Mouse (Mus musculus) midbrain, embryonic 13.5 days (tissue): ENCODE results near the gene Psme3. TPM values are rescaled to one million over a fixed set of nuclear protein-coding genes. Genes with fewer than 3 reads are reported as not detected.

Experiments
- ATAC-seq: fragments of 200-750 bp; cut with Nextera tagmentation; 2 replicates; pipeline ENCODE4 v1.8.0; 2017; ENCODE audit warnings: mild to moderate bottlenecking, moderate TSS enrichment, moderate library complexity
- H3K27ac ChIP-seq: fragments of 300-500 bp; sonication (generic); 2 replicates; pipeline ENCODE4 v1.5.1; 2015; ENCODE audit warnings: inconsistent platforms, mild to moderate bottlenecking, moderate library complexity
- H3K27me3 ChIP-seq: fragments of 300-500 bp; sonication (generic); 2 replicates; pipeline ENCODE4 v1.6.1; 2015; ENCODE audit warnings: mild to moderate bottlenecking, inconsistent platforms
- H3K36me3 ChIP-seq: fragments of 300-500 bp; sonication (generic); 2 replicates; pipeline ENCODE4 v1.6.1; 2015; ENCODE audit warnings: mild to moderate bottlenecking, inconsistent platforms
- H3K4me1 ChIP-seq: fragments of 300-500 bp; sonication (generic); replicated peaks from 2 replicates; pipeline ENCODE4 v1.6.1; 2015; ENCODE audit warnings: inconsistent platforms
- H3K4me2 ChIP-seq: fragments of 300-500 bp; sonication (generic); replicated peaks from 2 replicates; pipeline ENCODE4 v1.6.1; 2015; ENCODE audit warnings: moderate library complexity, mild to moderate bottlenecking, inconsistent platforms
- H3K4me3 ChIP-seq: fragments of 300-500 bp; sonication (generic); replicated peaks from 2 replicates; pipeline ENCODE4 v1.5.1; 2015; ENCODE audit warnings: mild to moderate bottlenecking, inconsistent platforms
- H3K9ac ChIP-seq: fragments of 300-500 bp; sonication (generic); replicated peaks from 2 replicates; pipeline ENCODE4 v1.6.1; 2015; ENCODE audit warnings: mild to moderate bottlenecking, inconsistent platforms
- H3K9me3 ChIP-seq: fragments of 300-500 bp; sonication (generic); 2 replicates; pipeline ENCODE4 v1.6.1; 2016; ENCODE audit warnings: mild to moderate bottlenecking, inconsistent platforms
- WGBS: fragments of 180-500 bp; shearing (Covaris S2); methylation state at CpG from one replicate; pipeline ENCODE4 v1.1.7; 2015; 5-methylcytosine and 5-hydroxymethylcytosine counted together
- polyA plus RNA-seq: library from polyadenylated mRNA; unstranded; fragments of >200 nt; fragmentation: Nextera tagmentation; extraction: Ambion mirVana; gene quantifications from 2 replicates; pipeline ENCODE4 v1.2.1, GENCODE M21; 2015

Gene Psme3
- 126 and 134 TPM in 2 replicates for polyA plus RNA-seq

DNA sequence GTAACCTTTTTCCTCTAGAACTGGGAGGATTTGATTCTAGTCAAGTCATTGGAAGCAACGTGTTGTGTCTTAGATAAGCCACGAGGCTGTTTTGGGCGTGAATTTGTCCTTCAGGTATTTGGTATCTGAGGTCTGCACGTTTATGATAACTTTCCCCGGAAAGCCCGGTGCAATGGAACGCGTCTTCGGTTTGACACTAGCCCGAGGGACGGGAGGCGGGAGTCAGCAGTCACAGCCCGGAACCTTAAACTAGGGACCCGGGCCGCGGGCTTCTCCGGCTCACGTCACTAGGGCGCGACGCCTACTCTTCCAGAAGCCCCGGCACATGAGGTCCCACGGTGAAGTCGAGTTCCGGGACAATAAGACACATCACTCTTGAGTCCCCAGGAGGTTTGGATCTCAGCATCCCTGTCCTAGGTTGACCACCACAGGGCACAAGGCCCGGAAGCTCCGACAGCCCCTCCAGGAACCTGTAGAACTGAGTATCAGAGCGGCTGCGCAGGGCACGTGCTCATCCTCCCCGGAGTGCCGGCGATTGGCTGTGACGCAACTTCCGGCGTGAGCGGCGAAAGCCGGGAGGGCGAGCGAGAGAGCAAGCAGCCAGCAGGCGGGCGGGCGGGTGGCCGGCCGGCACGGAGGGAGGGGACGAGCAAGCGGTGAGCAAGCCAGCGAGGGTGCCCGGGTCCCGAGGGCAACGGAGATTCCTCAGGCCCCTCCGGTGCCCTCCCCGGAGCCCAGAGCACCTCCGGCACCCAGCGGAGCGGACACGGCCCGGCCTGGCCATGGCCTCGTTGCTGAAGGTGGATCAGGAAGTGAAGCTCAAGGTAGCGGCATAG lies at the start of gene Psme3:
TSS of gene Psme3 (plus strand) at position 549 of the 836 bp plus-strand sequence.
- H3K9me3 ChIP-seq = no peaks in the 10 kb centered on the region
- peak; percentile 97 for ATAC-seq
- no peaks in the 10 kb centered on the region; the same call in 1 of the 2 replicates for H3K27me3 ChIP-seq
- peak within 1 kb of the TSS; percentile 74 for H3K27ac ChIP-seq
- peak within 1 kb of the TSS; percentile 99 for H3K4me2 ChIP-seq
- under 1% methylated on average over 61 of the region's 62 CpGs for WGBS
- peaks cover 32% of the 10 kb centered on the region for H3K36me3 ChIP-seq
- H3K4me1 ChIP-seq = peaks cover 19% of the 10 kb centered on the region
- peak within 1 kb of the TSS; percentile 95 for H3K9ac ChIP-seq
- peak within 1 kb of the TSS; percentile 98 for H3K4me3 ChIP-seq

DNA sequence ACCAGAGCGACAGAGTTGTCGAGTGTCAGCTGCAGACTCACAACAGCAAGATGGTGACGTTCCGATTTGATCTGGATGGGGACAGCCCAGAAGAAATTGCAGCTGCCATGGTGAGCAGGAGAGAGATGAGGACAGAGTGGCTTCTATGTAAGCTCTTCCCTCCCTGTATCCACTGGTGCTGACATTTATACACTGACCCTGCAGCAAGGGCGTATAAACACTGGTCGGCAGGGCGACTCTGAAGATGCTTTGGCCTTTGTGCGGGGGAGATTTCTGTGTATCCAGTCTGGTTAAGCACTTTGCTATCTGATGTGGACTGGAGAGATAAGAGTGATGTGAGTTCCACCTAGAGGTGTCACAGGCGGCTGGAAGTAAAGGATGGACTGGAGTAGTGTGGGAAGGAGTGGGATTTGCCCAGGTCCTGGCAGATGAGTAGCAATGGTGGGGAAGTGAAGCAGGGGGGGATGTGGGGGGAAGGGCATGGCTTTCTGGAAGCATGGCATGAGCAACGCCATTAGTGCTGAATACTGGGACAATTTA lies 46.4 kb upstream of the Psme3 start:
- ATAC-seq = no peak
- H3K4me3 ChIP-seq = no peak overlapping the region
- H3K36me3 ChIP-seq = no peaks in the 10 kb centered on the region

DNA sequence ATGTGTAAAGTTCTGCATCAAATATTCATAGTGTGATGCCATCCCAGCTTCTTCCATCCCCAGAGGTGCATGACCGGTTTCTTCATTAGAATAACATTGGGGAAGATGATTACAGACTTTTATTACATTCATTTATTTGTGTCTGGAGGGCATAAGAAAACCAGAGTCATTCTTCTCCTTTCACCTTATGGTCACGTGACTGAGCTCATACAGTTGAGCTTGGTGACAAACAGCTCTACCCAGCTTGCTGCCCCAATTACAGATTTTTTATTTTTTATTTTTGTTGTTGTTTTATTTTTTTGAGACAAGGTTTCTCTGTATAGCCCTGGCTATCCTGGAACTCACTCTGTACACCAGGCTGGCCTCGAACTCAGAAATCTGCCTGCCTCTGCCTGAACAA lies 43.6 kb upstream of the Psme3 start:
- peaks cover 17% of the 10 kb centered on the region; the same call in 1 of the 2 replicates for H3K27me3 ChIP-seq
- peaks cover 12% of the 10 kb centered on the region for H3K4me1 ChIP-seq
- WGBS = 83% methylated on average over 3 of the region's 3 CpGs
- no peak overlapping the region for H3K4me2 ChIP-seq
- no peak overlapping the region for H3K4me3 ChIP-seq
- H3K27ac ChIP-seq = no peak overlapping the region
- H3K9me3 ChIP-seq = no peaks in the 10 kb centered on the region
- ATAC-seq = no peak
- peaks cover 5% of the 10 kb centered on the region; the same call in 1 of the 2 replicates for H3K36me3 ChIP-seq
- H3K9ac ChIP-seq = no peak overlapping the region

More for the DNA sequence above, 46.4 kb upstream of the Psme3 start:
- H3K9me3 ChIP-seq = no peaks in the 10 kb centered on the region
- 38% methylated on average over 10 of the region's 10 CpGs for WGBS
- H3K9ac ChIP-seq = 0 out of 2 replicates have a peak overlapping the region, but pooled peaks have one; percentile 2
- H3K4me2 ChIP-seq = peak overlapping the region; percentile 2; the same call in 1 of the 2 replicates
- peaks cover 29% of the 10 kb centered on the region for H3K27me3 ChIP-seq
- H3K27ac ChIP-seq = no peak overlapping the region
- peaks cover 11% of the 10 kb centered on the region for H3K4me1 ChIP-seq

- H3K36me3 ChIP-seq = peaks cover 5% of the 10 kb centered on the region; the same call in 1 of the 2 replicates
- H3K9ac ChIP-seq = no peak overlapping the region
- ATAC-seq = no peak
- H3K4me2 ChIP-seq = no peak overlapping the region
- no peak overlapping the region for H3K4me3 ChIP-seq
- no peaks in the 10 kb centered on the region for H3K9me3 ChIP-seq
- H3K4me1 ChIP-seq = peaks cover 27% of the 10 kb centered on the region
- peaks cover 20% of the 10 kb centered on the region for H3K27me3 ChIP-seq
- 83% methylated on average over 4 of the region's 4 CpGs for WGBS
- no peak overlapping the region for H3K27ac ChIP-seq
Observed at GRCm38 (mm10) chr11:101275309-101275708, 40.7 kb upstream of the Psme3 start.

GRCm38 (mm10) chr11:101276319-101277070 lies 39.5 kb upstream of the Psme3 start:
- WGBS = 25% methylated on average over 27 of the region's 27 CpGs
- H3K27ac ChIP-seq = 0 out of 2 replicates have a peak overlapping the region, but pooled peaks have one; percentile 25
- peak overlapping the region; percentile 73 for H3K4me2 ChIP-seq
- no peaks in the 10 kb centered on the region for H3K9me3 ChIP-seq
- H3K4me3 ChIP-seq = peak overlapping the region; percentile 12; the same call in 1 of the 2 replicates
- H3K4me1 ChIP-seq = peaks cover 27% of the 10 kb centered on the region
- H3K9ac ChIP-seq = peak overlapping the region; percentile 45
- no peak for ATAC-seq
- H3K36me3 ChIP-seq = peaks cover 5% of the 10 kb centered on the region; the same call in 1 of the 2 replicates
- peaks cover 23% of the 10 kb centered on the region for H3K27me3 ChIP-seq

- 81% methylated on average over 12 of the region's 12 CpGs for WGBS
- peaks cover 23% of the 10 kb centered on the region for H3K27me3 ChIP-seq
Observed at GRCm38 (mm10) chr11:101277381-101278222, 38.4 kb upstream of the Psme3 start.

GRCm38 (mm10) chr11:101278223-101279192 lies 37.5 kb upstream of the Psme3 start, which contains the start of the genes Cntd1 and Coa3:
Cntd1 (plus strand) TSS chr11:101279012.
Coa3 (minus strand) TSS chr11:101279114.
- Histone ChIP-seq H3K4me2 (peak within 1 kb of the TSS; percentile 73), H3K27me3 (peaks cover 23% of the 10 kb centered on the region), H3K9me3 (no peaks in the 10 kb centered on the region), H3K27ac (peak within 1 kb of the TSS; percentile 71), H3K4me3 (peak within 1 kb of the TSS; percentile 66), H3K9ac (peak within 1 kb of the TSS; percentile 84), H3K36me3 (peaks cover 5% of the 10 kb centered on the region; the same call in 1 of the 2 replicates), H3K4me1 (peaks cover 27% of the 10 kb centered on the region)
- 13% methylated on average over 45 of the region's 45 CpGs for WGBS
- peak; percentile 98 for ATAC-seq

More at GRCm38 (mm10) chr11:101277381-101278222, 38.4 kb upstream of the Psme3 start:
- Histone ChIP-seq H3K4me2 (peak overlapping the region; percentile 73), H3K9me3 (no peaks in the 10 kb centered on the region), H3K36me3 (peaks cover 5% of the 10 kb centered on the region; the same call in 1 of the 2 replicates), H3K9ac (peak overlapping the region; percentile 84), H3K4me3 (peak overlapping the region; percentile 66), H3K27ac (no peak overlapping the region), H3K4me1 (peaks cover 27% of the 10 kb centered on the region)
- ATAC-seq = no peak

- H3K4me2 ChIP-seq = peak overlapping the region; percentile 73
- ATAC-seq = peak; percentile 58
- H3K4me1 ChIP-seq = peaks cover 27% of the 10 kb centered on the region
- H3K9me3 ChIP-seq = no peaks in the 10 kb centered on the region
- peaks cover 23% of the 10 kb centered on the region for H3K27me3 ChIP-seq
- H3K27ac ChIP-seq = no peak overlapping the region
- peak overlapping the region; percentile 66 for H3K4me3 ChIP-seq
- WGBS = 66% methylated on average over 14 of the region's 14 CpGs
- peaks cover 5% of the 10 kb centered on the region; the same call in 1 of the 2 replicates for H3K36me3 ChIP-seq
- no peak overlapping the region for H3K9ac ChIP-seq
Observed at GRCm38 (mm10) chr11:101279193-101279569, 36.8 kb upstream of the Psme3 start.

GRCm38 (mm10) chr11:101280837-101281236 lies 35.2 kb upstream of the Psme3 start:
- no peak for ATAC-seq
- Histone ChIP-seq H3K27me3 (peaks cover 20% of the 10 kb centered on the region), H3K27ac (no peak overlapping the region), H3K4me3 (no peak overlapping the region), H3K36me3 (peaks cover 11% of the 10 kb centered on the region), H3K4me1 (peaks cover 27% of the 10 kb centered on the region), H3K9ac (no peak overlapping the region), H3K9me3 (no peaks in the 10 kb centered on the region), H3K4me2 (no peak overlapping the region)
- 51% methylated on average over 7 of the region's 7 CpGs for WGBS

DNA sequence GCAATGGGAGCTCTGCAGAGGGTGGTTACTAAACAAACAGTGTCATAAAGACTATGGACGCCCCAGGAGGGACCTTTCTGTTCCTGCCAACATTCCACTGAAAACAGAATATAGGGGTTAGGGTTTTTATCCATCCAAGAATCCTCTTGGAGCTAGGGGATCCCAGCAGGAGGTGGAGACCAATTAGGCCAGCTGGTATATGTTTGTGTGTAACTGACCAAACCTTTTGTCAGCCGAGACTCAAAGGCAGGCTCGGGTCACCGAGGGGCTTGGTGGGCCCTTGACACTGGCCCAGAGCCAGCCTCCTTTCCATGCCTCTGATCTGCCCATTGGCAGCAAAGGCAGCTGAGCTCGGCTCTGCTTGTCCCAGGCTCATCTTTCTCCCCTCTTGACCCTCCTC lies 33.1 kb upstream of the Psme3 start:
- no peak overlapping the region for H3K4me3 ChIP-seq
- H3K27ac ChIP-seq = no peak overlapping the region
- peaks cover 10% of the 10 kb centered on the region for H3K4me1 ChIP-seq
- WGBS = 27% methylated on average over 5 of the region's 5 CpGs
- ATAC-seq = no peak
- no peak overlapping the region for H3K4me2 ChIP-seq
- H3K36me3 ChIP-seq = peaks cover 20% of the 10 kb centered on the region
- no peak overlapping the region for H3K9ac ChIP-seq
- no peaks in the 10 kb centered on the region for H3K9me3 ChIP-seq
- H3K27me3 ChIP-seq = peaks cover 12% of the 10 kb centered on the region
